Mouse (Mus musculus) forebrain, embryonic 15.5 days (tissue): ENCODE data around the gene Cav2. TPM values are rescaled to one million over a fixed set of nuclear protein-coding genes. Genes with fewer than 3 reads are reported as not detected.

Experiments used
- ATAC-seq: fragments of 200-750 bp; cut with Nextera tagmentation; replicated peaks from 2 replicates; pipeline ENCODE4 v1.8.0; 2017; ENCODE audit warnings: mild to moderate bottlenecking, moderate TSS enrichment, moderate library complexity
- H3K27ac ChIP-seq: fragments of 300-500 bp; sonication (generic); replicated peaks from 2 replicates; pipeline ENCODE4 v1.5.1; 2015; ENCODE audit warnings: mild to moderate bottlenecking, inconsistent platforms
- H3K27me3 ChIP-seq: fragments of 300-500 bp; sonication (generic); 2 replicates; pipeline ENCODE4 v1.6.1; 2015; ENCODE audit warnings: inconsistent platforms
- H3K36me3 ChIP-seq: fragments of 300-500 bp; sonication (generic); 2 replicates; pipeline ENCODE4 v1.6.1; 2015; ENCODE audit warnings: mild to moderate bottlenecking, inconsistent platforms
- H3K4me1 ChIP-seq: fragments of 300-500 bp; sonication (generic); 2 replicates; pipeline ENCODE4 v1.6.1; 2015; ENCODE audit warnings: inconsistent platforms
- H3K4me2 ChIP-seq: fragments of 300-500 bp; sonication (generic); replicated peaks from 2 replicates; pipeline ENCODE4 v1.6.1; 2015; ENCODE audit warnings: mild to moderate bottlenecking, inconsistent platforms
- H3K4me3 ChIP-seq: fragments of 300-500 bp; sonication (generic); 2 replicates; pipeline ENCODE4 v1.5.1; 2015; ENCODE audit warnings: mild to moderate bottlenecking, inconsistent platforms
- H3K9ac ChIP-seq: fragments of 300-500 bp; sonication (generic); replicated peaks from 2 replicates; pipeline ENCODE4 v1.6.1; 2015; ENCODE audit warnings: mild to moderate bottlenecking, inconsistent platforms
- H3K9me3 ChIP-seq: fragments of 300-500 bp; sonication (generic); 2 replicates; pipeline ENCODE4 v1.6.1; 2016; ENCODE audit warnings: inconsistent platforms
- WGBS: fragments of 180-500 bp; shearing (Covaris S2); methylation state at CpG from one replicate; pipeline ENCODE4 v1.1.7; 2015; ENCODE audit warnings: mixed read lengths; 5-methylcytosine and 5-hydroxymethylcytosine counted together
- polyA plus RNA-seq: library from polyadenylated mRNA; unstranded; fragments of >200 nt; fragmentation: Nextera tagmentation; extraction: Ambion mirVana; gene quantifications from 2 replicates; pipeline ENCODE4 v1.2.1, GENCODE M21; 2015

Gene Cav2
- polyA plus RNA-seq, 1 experiment from 2014 or later: 12.0 TPM

DNA sequence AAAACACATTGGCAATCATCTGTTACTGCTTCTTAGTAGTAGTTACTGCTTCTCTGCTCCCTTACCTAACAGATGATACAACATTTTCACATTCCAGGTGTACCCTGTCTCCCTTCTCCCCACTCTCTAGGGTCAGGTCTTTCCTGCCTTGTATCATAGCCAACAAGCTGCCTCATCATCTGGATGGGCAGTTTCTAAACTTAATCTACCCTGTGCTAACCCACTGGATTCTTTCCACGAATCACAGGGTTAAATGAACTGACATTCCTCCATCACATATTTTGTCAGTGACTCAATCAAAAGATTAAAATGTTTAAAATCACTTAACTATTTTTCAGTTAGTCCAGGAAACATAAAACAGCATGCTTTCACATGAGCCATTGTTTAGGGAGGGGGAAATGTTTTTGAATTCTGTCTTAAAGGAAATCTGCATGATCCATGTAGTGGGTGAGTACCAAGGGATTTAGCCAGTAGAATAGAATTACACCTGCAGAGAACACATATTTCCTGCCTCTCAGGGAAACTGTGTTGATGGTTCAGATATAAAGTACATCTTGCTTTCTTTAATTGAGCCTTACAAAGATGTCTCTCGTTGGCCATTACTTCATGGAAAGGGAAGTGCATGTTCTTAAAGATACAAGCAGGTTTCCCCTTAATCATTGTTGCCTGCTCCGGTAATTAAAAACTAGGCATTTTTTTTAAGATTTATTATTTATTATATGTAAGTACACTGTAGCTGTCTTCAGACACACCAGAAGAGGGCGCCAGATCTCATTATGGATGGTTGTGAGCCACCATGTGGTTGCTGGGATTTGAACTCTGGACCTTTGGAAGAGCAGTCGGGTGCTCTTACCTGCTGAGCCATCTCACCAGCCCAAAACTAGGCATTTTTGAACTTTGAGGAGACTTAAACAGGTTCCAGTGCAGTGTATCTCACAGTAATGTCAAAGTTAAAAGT is 34.0 kb downstream of the Cav2 start:
- WGBS: 80% methylated on average over 5 of the region's 5 CpGs
- no peak overlapping the region for H3K4me2 ChIP-seq
- H3K4me1 ChIP-seq: peaks cover 3% of the 10 kb centered on the region; the same call in 1 of the 2 replicates
- H3K36me3 ChIP-seq: no peaks in the 10 kb centered on the region
- H3K27ac ChIP-seq: no peak overlapping the region
- no peak for ATAC-seq
- H3K4me3 ChIP-seq: no peak overlapping the region
- no peaks in the 10 kb centered on the region for H3K27me3 ChIP-seq
- H3K9ac ChIP-seq: no peak overlapping the region
- H3K9me3 ChIP-seq: no peaks in the 10 kb centered on the region

DNA sequence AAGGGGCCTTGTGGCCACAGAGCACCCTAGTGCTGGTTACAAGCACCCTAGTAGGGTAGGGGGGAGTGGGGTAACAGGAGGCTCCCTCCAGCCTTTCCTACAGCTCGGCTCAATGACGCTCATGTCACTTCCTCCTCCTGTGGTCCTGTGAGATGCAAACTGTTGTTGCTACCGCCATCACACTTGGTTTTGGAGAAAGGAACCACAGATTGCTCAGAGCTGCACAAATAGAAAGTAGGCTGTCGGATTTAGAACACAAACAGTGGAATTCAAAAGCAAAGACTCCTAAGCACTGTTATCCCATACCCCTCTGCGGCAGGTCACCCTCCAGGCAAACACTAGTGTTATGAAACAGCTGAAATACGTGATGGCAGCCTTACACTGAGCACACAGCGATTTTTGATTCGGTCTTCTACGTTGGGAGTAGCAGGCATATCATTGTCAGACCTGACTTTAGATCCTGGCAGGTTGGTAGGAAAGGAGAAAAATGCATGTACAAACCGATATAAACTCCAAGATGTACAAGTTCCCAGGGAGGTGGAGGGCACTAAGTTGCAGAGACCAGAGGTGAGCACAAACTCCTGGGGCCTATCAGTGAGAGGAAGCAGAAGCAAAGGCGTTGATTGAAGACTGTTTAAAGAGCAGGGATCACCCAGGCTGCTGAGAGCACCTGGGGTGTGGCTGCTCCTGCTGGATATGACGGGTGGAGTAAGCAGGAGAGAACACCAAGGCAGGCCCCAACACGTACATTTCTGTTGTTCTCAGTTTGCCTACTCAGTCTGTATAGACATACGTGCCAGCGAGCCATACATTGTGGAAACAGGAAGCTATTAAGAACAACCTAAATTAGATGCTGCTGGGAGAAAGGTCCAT is 35.5 kb downstream of the Cav2 start:
- Histone ChIP-seq H3K27me3 (no peaks in the 10 kb centered on the region), H3K9me3 (no peaks in the 10 kb centered on the region), H3K36me3 (no peaks in the 10 kb centered on the region), H3K4me1 (peaks cover 3% of the 10 kb centered on the region; the same call in 1 of the 2 replicates), H3K4me3 (no peak overlapping the region), H3K9ac (no peak overlapping the region), H3K4me2 (no peak overlapping the region), H3K27ac (no peak overlapping the region)
- peak; percentile 53 for ATAC-seq
- 67% methylated on average over 15 of the region's 15 CpGs for WGBS

DNA sequence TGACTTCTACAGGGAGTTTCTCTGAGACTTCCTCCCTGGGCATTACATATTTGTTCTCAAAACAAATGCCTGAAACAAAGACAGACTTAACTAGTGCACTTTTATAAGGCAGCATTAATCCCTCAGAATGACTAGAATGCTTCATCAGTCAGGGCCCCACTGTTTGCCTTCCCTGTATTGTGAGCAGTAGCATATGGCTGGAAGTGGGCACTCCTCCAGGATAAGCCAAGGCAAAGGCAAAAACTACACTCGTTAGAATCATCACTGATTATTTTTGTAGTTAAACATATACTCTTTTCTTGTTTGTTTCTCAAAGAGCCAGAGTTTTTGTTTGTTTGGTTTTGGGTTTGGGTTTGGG is 36.2 kb downstream of the Cav2 start:
- peaks cover 3% of the 10 kb centered on the region; the same call in 1 of the 2 replicates for H3K4me1 ChIP-seq
- no peaks in the 10 kb centered on the region for H3K36me3 ChIP-seq
- peak; percentile 78 for ATAC-seq
- WGBS: 7% methylated on average over 1 of the region's 1 CpGs
- no peak overlapping the region for H3K4me2 ChIP-seq
- H3K4me3 ChIP-seq: no peak overlapping the region
- H3K27ac ChIP-seq: no peak overlapping the region
- H3K9ac ChIP-seq: no peak overlapping the region
- no peaks in the 10 kb centered on the region for H3K27me3 ChIP-seq
- no peaks in the 10 kb centered on the region for H3K9me3 ChIP-seq

GRCm38 (mm10) chr6:17317944-17318343 is 37.0 kb downstream of the Cav2 start:
- Histone ChIP-seq H3K27ac (no peak overlapping the region), H3K36me3 (no peaks in the 10 kb centered on the region), H3K9me3 (no peaks in the 10 kb centered on the region), H3K4me3 (no peak overlapping the region), H3K4me2 (no peak overlapping the region), H3K27me3 (no peaks in the 10 kb centered on the region), H3K9ac (no peak overlapping the region), H3K4me1 (peaks cover 3% of the 10 kb centered on the region; the same call in 1 of the 2 replicates)
- no peak for ATAC-seq
- 44% methylated on average over 1 of the region's 1 CpGs for WGBS

DNA sequence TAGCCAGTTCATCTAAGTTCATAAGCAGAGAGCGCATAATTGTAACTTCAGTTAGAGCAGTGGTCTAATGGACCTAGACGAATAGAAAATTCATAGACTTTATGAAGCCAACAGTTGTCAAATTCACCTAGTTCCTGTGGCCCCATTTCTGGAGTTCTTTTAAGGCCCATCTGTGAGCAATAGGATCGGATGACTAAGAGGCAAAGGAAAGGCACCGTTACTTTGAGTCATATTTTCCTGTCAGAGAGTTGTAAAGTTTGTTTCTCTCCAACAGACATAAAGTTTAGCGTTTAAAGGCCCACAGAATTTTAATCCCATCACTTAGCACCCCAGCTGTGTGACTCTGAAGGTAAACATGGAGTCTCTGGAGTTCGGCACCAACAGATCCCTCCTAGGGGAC is 41.0 kb downstream of the Cav2 start:
- Histone ChIP-seq H3K4me3 (no peak overlapping the region), H3K9ac (no peak overlapping the region), H3K36me3 (no peaks in the 10 kb centered on the region), H3K27ac (no peak overlapping the region), H3K27me3 (no peaks in the 10 kb centered on the region), H3K4me2 (no peak overlapping the region), H3K9me3 (no peaks in the 10 kb centered on the region), H3K4me1 (no peaks in the 10 kb centered on the region)
- 83% methylated on average over 6 of the region's 6 CpGs for WGBS
- no peak for ATAC-seq

- 67% methylated on average over 11 of the region's 11 CpGs for WGBS
- H3K36me3 ChIP-seq: no peaks in the 10 kb centered on the region
- H3K4me1 ChIP-seq: no peaks in the 10 kb centered on the region
- H3K4me2 ChIP-seq: no peak overlapping the region
- no peak for ATAC-seq
- no peaks in the 10 kb centered on the region for H3K27me3 ChIP-seq
- H3K9ac ChIP-seq: no peak overlapping the region
- H3K4me3 ChIP-seq: no peak overlapping the region
- H3K27ac ChIP-seq: no peak overlapping the region
- no peaks in the 10 kb centered on the region for H3K9me3 ChIP-seq
Measured at GRCm38 (mm10) chr6:17327216-17327615, 46.2 kb downstream of the Cav2 start.

DNA sequence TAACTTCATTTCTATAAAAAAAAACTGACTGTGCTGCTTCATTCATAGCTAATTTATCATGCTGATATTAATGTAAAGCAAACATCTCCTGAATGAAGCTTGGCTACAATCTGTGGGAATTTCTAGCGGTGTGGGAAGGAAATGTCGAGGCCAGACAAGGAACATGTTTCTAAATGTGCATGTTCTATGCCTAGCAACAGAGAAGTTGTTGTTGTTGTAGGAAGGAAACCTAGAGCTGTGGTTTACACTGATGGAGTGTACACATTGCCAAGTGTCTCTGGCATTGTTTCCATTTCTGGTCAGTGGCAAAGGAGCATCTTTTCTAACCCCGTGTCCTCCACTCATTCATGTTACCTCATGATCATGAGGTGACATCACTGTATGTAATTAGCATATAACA is 48.8 kb downstream of the Cav2 start:
- H3K9me3 ChIP-seq: no peaks in the 10 kb centered on the region
- H3K4me1 ChIP-seq: no peaks in the 10 kb centered on the region
- 82% methylated on average over 3 of the region's 3 CpGs for WGBS
- H3K9ac ChIP-seq: no peak overlapping the region
- H3K4me3 ChIP-seq: no peak overlapping the region
- no peak overlapping the region for H3K27ac ChIP-seq
- H3K4me2 ChIP-seq: no peak overlapping the region
- ATAC-seq: no peak
- H3K36me3 ChIP-seq: no peaks in the 10 kb centered on the region
- H3K27me3 ChIP-seq: no peaks in the 10 kb centered on the region

DNA sequence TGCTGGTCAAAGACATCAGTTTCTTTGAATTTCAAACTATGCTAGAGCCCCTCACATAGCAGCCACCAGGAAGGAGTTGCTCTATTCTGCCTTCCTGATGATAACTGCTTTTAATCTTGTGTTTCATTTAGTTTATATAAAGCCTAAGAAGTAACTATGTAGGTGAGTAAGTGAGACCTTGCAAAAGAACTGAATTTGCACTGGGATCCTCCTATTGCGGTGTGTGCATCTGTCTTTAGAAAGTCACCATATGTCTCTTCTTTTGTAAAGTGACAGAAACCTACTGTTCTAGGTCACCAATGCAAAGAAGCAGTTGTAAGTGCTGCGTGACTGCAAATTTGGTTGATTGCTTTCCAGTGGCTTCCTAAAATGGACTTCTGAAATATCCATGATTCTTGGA is 56.7 kb downstream of the Cav2 start:
- no peak for ATAC-seq
- Histone ChIP-seq H3K36me3 (no peaks in the 10 kb centered on the region), H3K4me2 (no peak overlapping the region), H3K27ac (no peak overlapping the region), H3K4me1 (no peaks in the 10 kb centered on the region), H3K27me3 (no peaks in the 10 kb centered on the region), H3K9me3 (no peaks in the 10 kb centered on the region), H3K4me3 (no peak overlapping the region), H3K9ac (no peak overlapping the region)
- WGBS: 81% methylated on average over 2 of the region's 2 CpGs

Other genes starting within 250 kb of the Cav2 start
- gene Tes, start 216.0 kb upstream of the Cav2 start, polyA plus RNA-seq: 25.7 and 28.9 TPM in 2 replicates
- 30.1 and 32.3 TPM in 2 replicates for gene Cav1, start 25.1 kb downstream of the Cav2 start, polyA plus RNA-seq
- gene Met, start 182.6 kb downstream of the Cav2 start, polyA plus RNA-seq: 1.5 and 1.9 TPM in 2 replicates